Mouse (Mus musculus) forebrain, embryonic 14.5 days (tissue): ENCODE measurements around the gene Tssc4. TPM values are rescaled to one million over a fixed set of nuclear protein-coding genes. Genes with fewer than 3 reads are reported as not detected.

ENCODE experiments used
- ATAC-seq: fragments of 200-750 bp; cut with Nextera tagmentation; 2 replicates; pipeline ENCODE4 v1.8.0; 2017; ENCODE audit warnings: mild to moderate bottlenecking, moderate library complexity
- DNase-seq: peaks from one replicate; pipeline ENCODE4 v3.0.0-alpha.2; 2015; ENCODE audit warnings: low spot score
- H3K27ac ChIP-seq: fragments of 300-500 bp; sonication (generic); 2 replicates; pipeline ENCODE4 v1.5.1; 2014; ENCODE audit warnings: low read depth, mild to moderate bottlenecking, control low read depth, low read length, moderate library complexity
- H3K27me3 ChIP-seq: fragments of 300-500 bp; sonication (generic); replicated peaks from 2 replicates; pipeline ENCODE4 v1.6.1; 2014; ENCODE audit warnings: low read length, control low read depth, mixed read lengths; ENCODE audit not compliant: control insufficient read depth, insufficient read depth
- H3K36me3 ChIP-seq: fragments of 300-500 bp; sonication (generic); 2 replicates; pipeline ENCODE4 v1.6.1; 2014; ENCODE audit warnings: low read length, control low read depth; ENCODE audit not compliant: control insufficient read depth, insufficient read depth
- H3K4me1 ChIP-seq: fragments of 300-500 bp; sonication (generic); 2 replicates; pipeline ENCODE4 v1.6.1; 2014; ENCODE audit warnings: antibody characterized with exemption, low read length, control low read depth; ENCODE audit not compliant: control insufficient read depth, insufficient read depth
- H3K4me2 ChIP-seq: fragments of 300-500 bp; sonication (generic); 2 replicates; pipeline ENCODE4 v1.6.1; 2014; ENCODE audit warnings: mild to moderate bottlenecking, control low read depth, low read length
- H3K4me3 ChIP-seq: fragments of 300-500 bp; sonication (generic); 2 replicates; pipeline ENCODE4 v1.5.1; 2014; ENCODE audit warnings: low read depth, low read length, control low read depth
- H3K9ac ChIP-seq: fragments of 300-500 bp; sonication (generic); 2 replicates; pipeline ENCODE4 v1.6.1; 2014; ENCODE audit warnings: mild to moderate bottlenecking, low read length, control low read depth, moderate library complexity
- H3K9me3 ChIP-seq: fragments of 300-500 bp; sonication (generic); replicated peaks from 2 replicates; pipeline ENCODE4 v1.6.1; 2016; ENCODE audit warnings: low read length, control low read depth, mixed read lengths; ENCODE audit not compliant: control insufficient read depth
- WGBS: fragments of 180-500 bp; shearing (Covaris S2); extraction: QIAGEN DNeasy Blood & Tissue Kit; methylation state at CpG from one replicate; pipeline ENCODE4 v1.1.7; 2014; 5-methylcytosine and 5-hydroxymethylcytosine counted together
- polyA plus RNA-seq: library from polyadenylated mRNA; unstranded; fragments of >200 nt; fragmentation: Nextera tagmentation; extraction: Ambion mirVana; gene quantifications from 2 replicates; pipeline ENCODE4 v1.2.1, GENCODE M21; 2014

Tssc4 gene
- 97.5 and 106 TPM in 2 replicates for polyA plus RNA-seq

- Histone ChIP-seq H3K36me3 (peaks cover 41% of the 10 kb centered on the region), H3K27me3 (no peaks in the 10 kb centered on the region), H3K4me3 (peak within 1 kb of the TSS; percentile 80), H3K9me3 (no peaks in the 10 kb centered on the region), H3K27ac (peak within 1 kb of the TSS; percentile 97), H3K4me2 (peak within 1 kb of the TSS; percentile 96), H3K9ac (peak within 1 kb of the TSS; percentile 91), H3K4me1 (peaks cover 15% of the 10 kb centered on the region)
- peak; percentile 100 for DNase-seq
- under 1% methylated on average over 50 of the region's 51 CpGs for WGBS
- ATAC-seq: peak; percentile 98
Observed at GRCm38 (mm10) chr7:143068882-143069591, at the start of gene Tssc4. Gene Tssc4 (plus strand): TSS chr7:143069249.

DNA sequence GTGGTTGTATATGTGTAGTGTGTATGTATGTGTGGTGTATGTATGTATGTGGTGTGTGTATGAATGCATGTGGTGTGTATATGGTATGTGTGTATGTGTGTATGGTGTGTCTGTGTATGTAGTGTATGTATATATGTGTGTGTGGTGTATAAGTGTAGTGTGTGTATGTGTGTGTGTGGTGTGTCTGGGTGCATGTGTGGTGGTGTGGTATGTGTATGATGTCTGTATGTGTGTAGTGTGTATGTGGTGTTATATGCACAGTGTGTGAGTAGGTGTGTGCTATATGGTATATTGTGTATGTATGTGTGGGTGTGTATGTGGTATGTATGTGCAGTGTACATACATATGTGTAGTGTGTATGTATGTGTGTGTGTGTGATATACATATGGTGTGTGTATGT is 49.0 kb upstream of the Tssc4 start:
- peaks cover 8% of the 10 kb centered on the region; the same call in 1 of the 2 replicates for H3K4me1 ChIP-seq
- DNase-seq (no peak), ATAC-seq (no peak)
- no peak overlapping the region for H3K9ac ChIP-seq
- H3K4me3 ChIP-seq: no peak overlapping the region
- H3K27ac ChIP-seq: no peak overlapping the region
- no peaks in the 10 kb centered on the region for H3K9me3 ChIP-seq
- no peaks in the 10 kb centered on the region for H3K27me3 ChIP-seq
- 0 out of 2 replicates have a peak, but pooled peaks cover under 1% of the 10 kb centered on the region for H3K36me3 ChIP-seq
- no peak overlapping the region for H3K4me2 ChIP-seq

DNA sequence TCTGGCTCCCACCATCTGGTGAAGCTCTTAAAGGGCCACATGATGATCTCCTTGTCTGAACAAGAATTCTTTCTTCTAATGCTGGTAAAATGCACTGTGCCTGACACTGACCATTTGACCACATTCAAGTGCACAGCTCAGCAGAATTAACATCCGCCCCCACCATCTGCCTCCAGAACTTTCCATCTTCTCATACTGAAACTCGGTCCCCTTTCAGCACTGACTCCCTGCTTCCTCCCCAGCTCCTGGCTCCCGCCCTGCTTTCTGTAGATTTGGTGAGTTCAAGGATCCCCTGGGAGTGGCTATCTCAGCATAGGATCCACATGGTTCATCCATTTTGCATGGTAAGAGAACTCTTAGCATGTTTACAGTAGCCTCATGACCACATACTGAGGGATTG is 48.3 kb upstream of the Tssc4 start:
- H3K36me3 ChIP-seq: 0 out of 2 replicates have a peak, but pooled peaks cover 4% of the 10 kb centered on the region
- H3K27ac ChIP-seq: no peak overlapping the region
- H3K27me3 ChIP-seq: no peaks in the 10 kb centered on the region
- H3K4me1 ChIP-seq: peaks cover 6% of the 10 kb centered on the region; the same call in 1 of the 2 replicates
- DNase-seq (no peak), ATAC-seq (no peak)
- H3K4me2 ChIP-seq: no peak overlapping the region
- H3K9me3 ChIP-seq: no peaks in the 10 kb centered on the region
- no peak overlapping the region for H3K4me3 ChIP-seq
- 84% methylated on average over 3 of the region's 3 CpGs for WGBS
- no peak overlapping the region for H3K9ac ChIP-seq

GRCm38 (mm10) chr7:143021356-143022164 is 47.5 kb upstream of the Tssc4 start:
- H3K27me3 ChIP-seq: no peaks in the 10 kb centered on the region
- no peak overlapping the region for H3K4me2 ChIP-seq
- no peak for ATAC-seq
- H3K27ac ChIP-seq: no peak overlapping the region
- 0 out of 2 replicates have a peak, but pooled peaks cover 4% of the 10 kb centered on the region for H3K36me3 ChIP-seq
- WGBS: 71% methylated on average over 5 of the region's 5 CpGs
- no peak overlapping the region for H3K9ac ChIP-seq
- no peak overlapping the region for H3K4me3 ChIP-seq
- no peaks in the 10 kb centered on the region for H3K9me3 ChIP-seq
- DNase-seq: no peak
- H3K4me1 ChIP-seq: no peaks in the 10 kb centered on the region

GRCm38 (mm10) chr7:143023499-143023898 is 45.5 kb upstream of the Tssc4 start:
- no peaks in the 10 kb centered on the region for H3K27me3 ChIP-seq
- H3K9me3 ChIP-seq: no peaks in the 10 kb centered on the region
- H3K4me3 ChIP-seq: no peak overlapping the region
- 97% methylated on average over 2 of the region's 2 CpGs for WGBS
- DNase-seq: no peak
- no peak overlapping the region for H3K4me2 ChIP-seq
- H3K4me1 ChIP-seq: no peaks in the 10 kb centered on the region
- H3K27ac ChIP-seq: no peak overlapping the region
- ATAC-seq: no peak
- no peak overlapping the region for H3K9ac ChIP-seq
- H3K36me3 ChIP-seq: 0 out of 2 replicates have a peak, but pooled peaks cover 4% of the 10 kb centered on the region

GRCm38 (mm10) chr7:143024293-143024692 is 44.8 kb upstream of the Tssc4 start:
- Histone ChIP-seq H3K9me3 (no peaks in the 10 kb centered on the region), H3K27ac (no peak overlapping the region), H3K36me3 (0 out of 2 replicates have a peak, but pooled peaks cover 4% of the 10 kb centered on the region), H3K9ac (no peak overlapping the region), H3K27me3 (no peaks in the 10 kb centered on the region), H3K4me1 (no peaks in the 10 kb centered on the region), H3K4me2 (no peak overlapping the region), H3K4me3 (no peak overlapping the region)
- no peak for DNase-seq
- ATAC-seq: no peak
- 97% methylated on average over 1 of the region's 1 CpGs for WGBS

- Histone ChIP-seq H3K27ac (no peak overlapping the region), H3K9me3 (no peaks in the 10 kb centered on the region), H3K4me1 (no peaks in the 10 kb centered on the region), H3K27me3 (no peaks in the 10 kb centered on the region), H3K9ac (no peak overlapping the region), H3K36me3 (0 out of 2 replicates have a peak, but pooled peaks cover 4% of the 10 kb centered on the region), H3K4me3 (no peak overlapping the region), H3K4me2 (no peak overlapping the region)
- no peak for ATAC-seq
- 90% methylated on average over 3 of the region's 3 CpGs for WGBS
- no peak for DNase-seq
Observed at GRCm38 (mm10) chr7:143025496-143025895, 43.6 kb upstream of the Tssc4 start.

DNA sequence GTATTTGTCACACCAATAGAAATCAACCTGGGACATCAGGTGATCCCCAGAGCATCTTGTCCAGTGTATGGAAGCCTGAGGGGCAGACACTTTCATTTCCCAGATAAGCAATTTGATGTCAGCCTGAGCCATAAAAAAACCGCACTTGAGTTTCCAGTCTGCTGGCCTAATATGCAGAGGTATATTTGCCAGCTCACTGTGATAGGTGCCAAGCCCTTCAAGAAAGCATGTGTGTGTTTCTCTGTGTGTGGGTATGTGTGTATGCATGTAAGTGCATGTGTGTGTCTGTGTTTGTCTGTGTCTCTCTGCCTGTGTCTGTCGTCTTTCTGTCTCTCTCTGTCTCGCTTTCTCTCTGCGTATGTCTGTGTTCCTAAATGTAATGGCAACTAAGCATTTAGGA is 41.9 kb upstream of the Tssc4 start:
- H3K4me2 ChIP-seq: no peak overlapping the region
- H3K4me1 ChIP-seq: no peaks in the 10 kb centered on the region
- H3K4me3 ChIP-seq: no peak overlapping the region
- DNase-seq: peak; percentile 25
- 0 out of 2 replicates have a peak, but pooled peaks cover 4% of the 10 kb centered on the region for H3K36me3 ChIP-seq
- WGBS: 92% methylated on average over 4 of the region's 4 CpGs
- ATAC-seq: no peak; the same call in 1 of the 2 replicates
- H3K9me3 ChIP-seq: no peaks in the 10 kb centered on the region
- H3K9ac ChIP-seq: no peak overlapping the region
- H3K27ac ChIP-seq: no peak overlapping the region
- no peaks in the 10 kb centered on the region for H3K27me3 ChIP-seq
